Mouse (Mus musculus) hindbrain, embryonic 14.5 days (tissue): ENCODE measurements around the gene Kcnh7. TPM values are rescaled to one million over a fixed set of nuclear protein-coding genes. Genes with fewer than 3 reads are reported as not detected.

Source experiments
- ATAC-seq: fragments of 200-750 bp; cut with Nextera tagmentation; 2 replicates; pipeline ENCODE4 v1.8.0; 2017; ENCODE audit warnings: moderate number of reproducible peaks, mild to moderate bottlenecking, moderate TSS enrichment, moderate library complexity; ENCODE audit not compliant: low FRiP score
- DNase-seq: peaks from one replicate; pipeline ENCODE4 v3.0.0-alpha.2; 2015; ENCODE audit warnings: low spot score
- H3K27ac ChIP-seq: fragments of 300-500 bp; sonication (generic); 2 replicates; pipeline ENCODE4 v1.5.1; 2014; ENCODE audit warnings: mild to moderate bottlenecking, moderate library complexity
- H3K27me3 ChIP-seq: fragments of 300-500 bp; sonication (generic); 2 replicates; pipeline ENCODE4 v1.6.1; 2014; ENCODE audit warnings: mild to moderate bottlenecking, low read length, mixed read lengths; ENCODE audit not compliant: control insufficient read depth, insufficient read depth
- H3K36me3 ChIP-seq: fragments of 300-500 bp; sonication (generic); replicated peaks from 2 replicates; pipeline ENCODE4 v1.6.1; 2014; ENCODE audit not compliant: control insufficient read depth, insufficient read depth
- H3K4me1 ChIP-seq: fragments of 300-500 bp; sonication (generic); replicated peaks from 2 replicates; pipeline ENCODE4 v1.6.1; 2014; ENCODE audit warnings: antibody characterized with exemption, low read length, mixed read lengths; ENCODE audit not compliant: control insufficient read depth, insufficient read depth
- H3K4me2 ChIP-seq: fragments of 300-500 bp; sonication (generic); replicated peaks from 2 replicates; pipeline ENCODE4 v1.6.1; 2014; ENCODE audit warnings: mild to moderate bottlenecking, moderate library complexity
- H3K4me3 ChIP-seq: fragments of 300-500 bp; sonication (generic); replicated peaks from 2 replicates; pipeline ENCODE4 v1.5.1; 2014; ENCODE audit warnings: mild to moderate bottlenecking, low read length
- H3K9ac ChIP-seq: fragments of 300-500 bp; sonication (generic); 2 replicates; pipeline ENCODE4 v1.6.1; 2014
- H3K9me3 ChIP-seq: fragments of 300-500 bp; sonication (generic); 2 replicates; pipeline ENCODE4 v1.6.1; 2016; ENCODE audit warnings: low read length; ENCODE audit not compliant: control insufficient read depth
- WGBS: fragments of 180-500 bp; shearing (Covaris S2); extraction: QIAGEN DNeasy Blood & Tissue Kit; methylation state at CpG from one replicate; pipeline ENCODE4 v1.1.7; 2014; 5-methylcytosine and 5-hydroxymethylcytosine counted together
- polyA plus RNA-seq: library from polyadenylated mRNA; unstranded; fragments of >200 nt; fragmentation: Nextera tagmentation; extraction: Ambion mirVana; gene quantifications from 2 replicates; pipeline ENCODE4 v1.2.1, GENCODE M21; 2014

Kcnh7 gene
- polyA plus RNA-seq, 1 experiment from 2014 or later, result 11.4 TPM

DNA sequence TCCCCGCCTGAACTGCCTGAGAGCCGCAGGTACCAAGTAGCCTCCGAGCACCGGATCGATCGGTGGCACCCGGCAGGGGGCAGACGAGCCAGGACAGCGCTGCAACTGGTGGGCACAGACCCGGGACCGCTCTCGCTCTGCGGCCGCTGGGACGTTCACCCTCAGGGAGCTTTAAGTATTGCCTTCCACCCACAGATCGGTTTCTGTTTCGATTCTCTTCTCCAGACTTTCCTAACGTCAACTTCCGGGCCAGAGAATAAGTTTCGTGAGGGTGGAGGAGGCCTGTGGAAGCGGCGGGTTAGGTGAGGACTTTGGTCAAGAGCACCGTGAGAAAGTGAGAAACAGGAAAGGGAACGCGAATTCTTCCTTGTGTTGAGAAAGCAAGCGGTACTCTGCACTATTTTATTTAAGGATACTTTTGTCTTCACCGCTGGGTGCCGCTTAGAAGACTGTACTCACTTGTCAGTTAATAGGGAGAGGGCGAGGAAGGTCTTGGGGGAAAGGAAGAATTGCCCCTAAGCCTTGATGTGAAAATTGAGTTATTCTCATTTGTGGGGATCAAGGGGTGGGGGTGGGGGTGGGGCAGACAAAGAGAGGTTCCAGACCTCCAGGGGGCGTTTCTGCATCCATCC is 538.0 kb downstream of the Kcnh7 start, which contains the start of gene Ifih1:
Ifih1 (minus strand) TSS at position 242 of the 632 bp plus-strand sequence.
- Histone ChIP-seq H3K9ac (peak within 1 kb of the TSS; percentile 47), H3K4me2 (peak within 1 kb of the TSS; percentile 80), H3K4me1 (0 out of 2 replicates have a peak, but pooled peaks cover 4% of the 10 kb centered on the region), H3K36me3 (no peaks in the 10 kb centered on the region), H3K27me3 (peaks cover 15% of the 10 kb centered on the region; the same call in 1 of the 2 replicates), H3K27ac (no peak within 1 kb of the TSS), H3K4me3 (peak within 1 kb of the TSS; percentile 43), H3K9me3 (no peaks in the 10 kb centered on the region)
- ATAC-seq (peak; percentile 84), DNase-seq (peak; percentile 53)
- WGBS, result under 1% methylated on average over 30 of the region's 30 CpGs

DNA sequence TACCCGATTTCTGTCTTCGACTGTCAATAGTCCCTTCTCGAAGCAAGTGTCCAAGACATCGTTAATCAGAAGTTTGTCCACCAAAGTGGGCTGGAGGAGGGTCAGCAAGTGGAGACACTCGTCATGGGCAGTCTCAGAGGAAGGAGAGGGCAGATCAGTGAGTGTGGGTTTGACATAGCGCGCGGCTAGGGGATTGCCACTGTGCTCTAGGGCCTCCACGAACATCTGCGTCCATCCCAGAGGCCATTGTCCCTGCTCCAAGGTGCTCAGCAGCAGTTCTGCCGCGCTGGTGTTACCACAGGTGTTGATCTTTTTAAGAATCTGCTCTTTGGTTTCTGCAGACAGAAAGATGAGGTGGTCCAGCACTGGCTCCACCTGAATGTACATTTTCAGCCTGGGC is 538.6 kb downstream of the Kcnh7 start:
- no peaks in the 10 kb centered on the region for H3K36me3 ChIP-seq
- ATAC-seq, result no peak
- peaks cover 15% of the 10 kb centered on the region; the same call in 1 of the 2 replicates for H3K27me3 ChIP-seq
- peak overlapping the region; percentile 43 for H3K4me3 ChIP-seq
- H3K4me1 ChIP-seq, result 0 out of 2 replicates have a peak, but pooled peaks cover 4% of the 10 kb centered on the region
- H3K4me2 ChIP-seq, result peak overlapping the region; percentile 80
- DNase-seq, result no peak
- 39% methylated on average over 12 of the region's 12 CpGs for WGBS
- H3K27ac ChIP-seq, result no peak overlapping the region
- H3K9me3 ChIP-seq, result no peaks in the 10 kb centered on the region
- H3K9ac ChIP-seq, result peak overlapping the region; percentile 47; the same call in 1 of the 2 replicates

DNA sequence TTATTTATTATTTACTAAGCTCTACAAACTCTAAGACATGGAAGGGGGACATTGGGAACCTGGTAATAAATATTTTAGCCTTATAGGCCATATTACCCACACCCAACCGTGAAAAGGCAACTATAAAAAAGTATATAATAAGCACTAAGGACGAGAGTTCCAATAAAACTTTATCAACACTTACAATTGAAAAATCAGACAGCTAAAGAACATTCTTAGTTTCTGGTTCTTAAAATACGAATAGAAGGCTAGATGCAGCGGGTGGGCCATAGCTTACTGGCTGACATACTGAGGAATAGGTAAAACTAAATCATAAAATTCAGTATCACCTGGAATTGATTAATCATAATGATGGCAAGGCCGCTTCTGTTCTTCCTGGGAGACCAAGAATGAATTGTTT is 539.2 kb downstream of the Kcnh7 start:
- DNase-seq (no peak), ATAC-seq (no peak)
- Histone ChIP-seq H3K36me3 (no peaks in the 10 kb centered on the region), H3K27ac (no peak overlapping the region), H3K9ac (no peak overlapping the region), H3K4me3 (no peak overlapping the region), H3K9me3 (no peaks in the 10 kb centered on the region), H3K27me3 (peaks cover 15% of the 10 kb centered on the region; the same call in 1 of the 2 replicates), H3K4me2 (no peak overlapping the region), H3K4me1 (0 out of 2 replicates have a peak, but pooled peaks cover 4% of the 10 kb centered on the region)
- WGBS, result 92% methylated on average over 5 of the region's 5 CpGs
